Mouse (Mus musculus) stomach, embryonic 14.5 days (tissue): ENCODE measurements around the gene Wdr61. TPM values are rescaled to one million over a fixed set of nuclear protein-coding genes. Genes with fewer than 3 reads are reported as not detected.

Experiments used
- ATAC-seq: fragments of 200-750 bp; cut with Nextera tagmentation; 2 replicates; pipeline ENCODE4 v1.8.0; 2017; ENCODE audit warnings: low read depth, moderate TSS enrichment; ENCODE audit not compliant: insufficient number of reproducible peaks, insufficient read depth, low FRiP score
- H3K27ac ChIP-seq: fragments of 300-500 bp; sonication (generic); 2 replicates; pipeline ENCODE4 v1.5.1; 2014; ENCODE audit warnings: mild to moderate bottlenecking, low read length, moderate library complexity, mixed read lengths
- H3K27me3 ChIP-seq: fragments of 300-500 bp; sonication (generic); 2 replicates; pipeline ENCODE4 v1.6.1; 2014; ENCODE audit warnings: low read length, control low read depth, mixed read lengths; ENCODE audit not compliant: control insufficient read depth, insufficient read depth
- H3K36me3 ChIP-seq: fragments of 300-500 bp; sonication (generic); 2 replicates; pipeline ENCODE4 v1.6.1; 2014; ENCODE audit warnings: mild to moderate bottlenecking, control low read depth, low read length, moderate library complexity, mixed read lengths; ENCODE audit not compliant: control insufficient read depth, insufficient read depth
- H3K4me1 ChIP-seq: fragments of 300-500 bp; sonication (generic); 2 replicates; pipeline ENCODE4 v1.6.1; 2014; ENCODE audit warnings: low read length, control low read depth, mixed read lengths; ENCODE audit not compliant: control insufficient read depth, insufficient read depth
- H3K4me2 ChIP-seq: fragments of 300-500 bp; sonication (generic); replicated peaks from 2 replicates; pipeline ENCODE4 v1.6.1; 2014; ENCODE audit warnings: low read depth, low read length, control low read depth
- H3K4me3 ChIP-seq: fragments of 300-500 bp; sonication (generic); 2 replicates; pipeline ENCODE4 v1.5.1; 2014; ENCODE audit warnings: low read depth, low read length, control low read depth
- H3K9ac ChIP-seq: fragments of 300-500 bp; sonication (generic); replicated peaks from 2 replicates; pipeline ENCODE4 v1.6.1; 2014; ENCODE audit warnings: low read depth, mild to moderate bottlenecking, control low read depth, low read length, moderate library complexity, mixed read lengths
- H3K9me3 ChIP-seq: fragments of 300-500 bp; sonication (generic); 2 replicates; pipeline ENCODE4 v1.6.1; 2016; ENCODE audit warnings: low read depth, low read length, control low read depth; ENCODE audit not compliant: control insufficient read depth
- WGBS: fragments of 180-500 bp; shearing (Covaris S2); extraction: QIAGEN DNeasy Blood & Tissue Kit; methylation state at CpG from one replicate; pipeline ENCODE4 v1.1.7; 2014; 5-methylcytosine and 5-hydroxymethylcytosine counted together
- polyA plus RNA-seq: library from polyadenylated mRNA; unstranded; fragments of >200 nt; fragmentation: Nextera tagmentation; extraction: Ambion mirVana; gene quantifications from 2 replicates; pipeline ENCODE4 v1.2.1, GENCODE M21; 2014

Wdr61 gene
- polyA plus RNA-seq, 1 experiment from 2014 or later = 169 TPM

DNA sequence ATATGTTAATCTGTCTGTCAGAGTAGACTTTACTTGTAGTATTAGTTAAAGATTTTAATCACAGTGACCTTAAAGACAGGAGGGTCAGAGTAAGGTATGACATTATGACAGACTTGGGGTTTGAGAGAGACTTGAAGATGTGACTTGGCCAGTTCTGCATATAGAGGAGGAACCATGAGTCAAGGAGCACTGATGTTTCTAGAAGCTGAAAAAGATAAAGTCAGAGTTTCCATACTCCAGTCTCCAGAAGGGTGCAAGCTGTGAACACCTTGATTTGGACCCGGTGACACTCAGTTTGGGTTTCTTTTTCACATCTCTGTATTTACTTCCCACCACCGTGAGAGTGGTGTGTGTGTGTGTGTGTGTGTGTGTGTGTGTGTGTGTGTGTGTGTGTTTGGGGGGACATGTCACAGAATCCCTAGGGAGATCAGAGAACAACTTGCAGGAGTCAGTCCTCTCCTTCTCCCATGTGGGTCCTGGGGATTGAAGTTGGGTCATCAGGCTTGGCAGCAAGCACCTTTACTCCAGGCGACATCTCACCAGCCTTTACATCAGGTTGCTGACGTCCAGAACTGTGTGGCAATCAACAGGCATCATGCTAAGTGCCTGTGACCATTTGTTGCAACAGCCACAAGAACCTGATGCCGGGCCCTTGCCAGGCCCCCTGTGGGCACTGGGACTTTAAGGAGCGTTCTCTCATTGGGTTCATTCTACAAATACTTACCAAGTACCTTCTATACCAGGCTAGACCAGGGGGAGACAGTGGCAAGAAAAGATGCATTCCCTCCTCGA, 50.3 kb downstream of the Wdr61 start:
- H3K9me3 ChIP-seq = no peaks in the 10 kb centered on the region
- no peak overlapping the region for H3K9ac ChIP-seq
- H3K27me3 ChIP-seq = no peaks in the 10 kb centered on the region
- no peak for ATAC-seq
- H3K27ac ChIP-seq = no peak overlapping the region
- H3K36me3 ChIP-seq = no peaks in the 10 kb centered on the region
- 70% methylated on average over 7 of the region's 7 CpGs for WGBS
- H3K4me2 ChIP-seq = no peak overlapping the region
- H3K4me1 ChIP-seq = no peaks in the 10 kb centered on the region
- H3K4me3 ChIP-seq = no peak overlapping the region

DNA sequence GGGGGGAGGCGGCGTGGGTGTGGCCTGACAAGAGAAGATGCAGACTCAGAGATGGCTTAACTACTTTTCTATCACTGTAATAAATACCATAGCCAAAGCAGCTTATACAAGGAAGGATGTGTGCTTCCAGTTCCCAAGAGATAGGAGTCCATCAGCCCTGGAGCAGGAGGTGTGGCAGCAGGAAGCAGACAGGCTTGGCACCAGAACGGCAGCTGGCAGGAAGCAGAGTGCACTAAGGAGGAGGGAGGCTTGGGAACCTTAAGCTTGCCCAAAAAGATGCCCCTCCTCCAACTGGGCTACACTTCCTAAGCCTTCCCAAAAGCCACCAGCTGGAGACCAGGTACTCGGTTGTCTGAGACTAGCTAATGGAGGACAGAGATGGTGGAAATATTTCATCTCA, 51.5 kb downstream of the Wdr61 start:
- 52% methylated on average over 2 of the region's 4 CpGs for WGBS

DNA sequence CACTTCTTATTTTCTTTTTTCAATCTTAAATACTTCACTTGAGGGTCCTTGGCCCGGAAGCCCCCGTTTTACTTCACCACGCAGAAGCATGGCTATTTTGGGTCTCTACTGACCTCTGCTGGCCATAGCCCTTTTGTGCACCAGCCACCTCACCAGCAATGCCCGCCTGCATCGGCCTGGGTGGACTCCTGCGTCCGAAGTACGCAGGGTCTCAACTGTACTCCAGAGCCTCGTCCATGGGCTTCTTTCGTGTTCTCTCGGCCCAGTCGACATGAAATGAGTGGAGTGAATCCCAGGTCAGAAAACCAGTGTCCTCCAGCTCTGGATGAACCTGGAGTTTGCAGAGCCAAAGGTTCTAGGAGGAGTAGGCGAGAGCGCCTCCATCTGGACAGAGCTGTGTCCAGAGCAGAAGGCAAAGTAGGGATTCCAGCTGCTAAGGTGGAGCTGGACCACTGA, 57.8 kb downstream of the Wdr61 start:
- 2% methylated on average over 14 of the region's 14 CpGs for whole genome bisulfite sequencing
- H3K36me3 ChIP-seq = no peaks in the 10 kb centered on the region
- H3K4me1 ChIP-seq = no peaks in the 10 kb centered on the region
- H3K4me2 ChIP-seq = peak overlapping the region; percentile 51
- H3K27me3 ChIP-seq = no peaks in the 10 kb centered on the region
- no peak overlapping the region for H3K27ac ChIP-seq
- H3K4me3 ChIP-seq = peak overlapping the region; percentile 26; the same call in 1 of the 2 replicates
- H3K9me3 ChIP-seq = no peaks in the 10 kb centered on the region
- ATAC-seq = peak; percentile 71
- H3K9ac ChIP-seq = 0 out of 2 replicates have a peak overlapping the region, but pooled peaks have one; percentile 18

More for the DNA sequence above, 51.5 kb downstream of the Wdr61 start:
- Histone ChIP-seq H3K4me2 (no peak overlapping the region), H3K27ac (no peak overlapping the region), H3K9me3 (no peaks in the 10 kb centered on the region), H3K36me3 (no peaks in the 10 kb centered on the region), H3K27me3 (no peaks in the 10 kb centered on the region), H3K4me1 (no peaks in the 10 kb centered on the region), H3K9ac (no peak overlapping the region), H3K4me3 (no peak overlapping the region)
- no peak for ATAC-seq

DNA sequence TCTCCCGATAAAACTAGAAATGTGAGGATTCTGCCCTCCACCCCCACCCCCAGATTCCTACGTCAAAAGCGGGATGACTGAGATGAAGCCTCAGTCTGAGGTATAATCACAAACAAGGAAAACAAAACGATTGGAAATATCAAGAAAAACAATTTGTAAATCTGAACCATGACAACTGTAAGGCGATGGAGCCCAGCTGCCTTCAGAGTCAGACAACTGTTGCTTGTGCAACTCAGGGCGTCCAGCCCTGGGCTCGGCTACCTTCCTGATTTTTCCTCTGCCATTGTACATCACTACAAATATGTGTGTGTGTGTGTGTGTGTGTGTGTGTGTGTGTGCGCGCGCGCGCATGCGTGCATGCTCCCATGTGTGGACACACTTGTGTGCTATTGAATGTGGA, 60.4 kb downstream of the Wdr61 start:
- Histone ChIP-seq H3K4me2 (no peak overlapping the region), H3K27ac (no peak overlapping the region), H3K27me3 (no peaks in the 10 kb centered on the region), H3K36me3 (no peaks in the 10 kb centered on the region), H3K4me1 (no peaks in the 10 kb centered on the region), H3K9ac (no peak overlapping the region), H3K4me3 (no peak overlapping the region), H3K9me3 (no peaks in the 10 kb centered on the region)
- ATAC-seq = no peak
- WGBS = 84% methylated on average over 13 of the region's 13 CpGs

DNA sequence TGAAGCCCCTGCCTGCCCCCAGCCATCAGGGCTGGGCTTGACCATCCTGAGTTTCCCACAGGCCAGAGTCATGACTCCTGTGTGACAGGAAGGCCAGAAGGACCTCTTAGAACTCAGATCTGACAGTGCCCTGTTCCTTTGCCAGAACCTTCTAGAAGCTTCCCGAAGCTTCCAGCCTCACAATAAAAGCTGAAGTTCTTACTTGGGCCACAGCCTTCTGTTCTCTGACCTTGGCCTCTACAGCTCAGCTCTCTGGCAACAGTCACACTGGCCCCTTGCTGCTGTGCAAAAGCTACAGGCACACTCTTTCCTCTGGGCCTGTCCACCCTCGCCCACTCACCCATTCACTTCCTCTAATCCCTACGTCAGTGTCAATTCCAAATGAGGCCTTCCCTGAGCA, 62.4 kb downstream of the Wdr61 start:
- WGBS = 82% methylated on average over 3 of the region's 3 CpGs
- no peak overlapping the region for H3K9ac ChIP-seq
- ATAC-seq = no peak
- no peaks in the 10 kb centered on the region for H3K27me3 ChIP-seq
- no peak overlapping the region for H3K27ac ChIP-seq
- no peaks in the 10 kb centered on the region for H3K4me1 ChIP-seq
- no peaks in the 10 kb centered on the region for H3K36me3 ChIP-seq
- no peaks in the 10 kb centered on the region for H3K9me3 ChIP-seq
- H3K4me2 ChIP-seq = no peak overlapping the region
- no peak overlapping the region for H3K4me3 ChIP-seq

DNA sequence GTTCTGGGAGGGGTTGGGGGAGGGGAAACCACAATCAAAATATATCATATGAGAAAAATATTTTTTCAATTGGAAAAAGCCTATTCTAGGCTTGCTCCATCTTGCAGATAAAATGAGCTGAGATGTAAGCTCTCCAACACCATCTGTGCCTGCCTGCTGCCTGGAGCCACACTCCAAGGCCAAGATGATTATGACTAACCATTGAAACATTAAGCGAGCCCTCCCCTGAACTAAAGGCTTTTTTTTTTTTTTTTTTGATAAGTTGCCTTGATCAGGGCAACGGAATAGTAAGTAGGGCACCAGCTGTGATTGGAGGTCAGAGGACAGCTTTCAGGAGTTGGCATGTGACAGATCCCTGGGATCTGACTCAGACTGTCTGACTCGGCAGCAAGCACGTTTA, 65.9 kb downstream of the Wdr61 start:
- no peak for ATAC-seq
- no peaks in the 10 kb centered on the region for H3K9me3 ChIP-seq
- no peaks in the 10 kb centered on the region for H3K27me3 ChIP-seq
- 78% methylated on average over 4 of the region's 4 CpGs for WGBS
- H3K9ac ChIP-seq = no peak overlapping the region
- H3K4me2 ChIP-seq = no peak overlapping the region
- H3K4me1 ChIP-seq = no peaks in the 10 kb centered on the region
- no peak overlapping the region for H3K27ac ChIP-seq
- H3K36me3 ChIP-seq = no peaks in the 10 kb centered on the region
- H3K4me3 ChIP-seq = no peak overlapping the region

DNA sequence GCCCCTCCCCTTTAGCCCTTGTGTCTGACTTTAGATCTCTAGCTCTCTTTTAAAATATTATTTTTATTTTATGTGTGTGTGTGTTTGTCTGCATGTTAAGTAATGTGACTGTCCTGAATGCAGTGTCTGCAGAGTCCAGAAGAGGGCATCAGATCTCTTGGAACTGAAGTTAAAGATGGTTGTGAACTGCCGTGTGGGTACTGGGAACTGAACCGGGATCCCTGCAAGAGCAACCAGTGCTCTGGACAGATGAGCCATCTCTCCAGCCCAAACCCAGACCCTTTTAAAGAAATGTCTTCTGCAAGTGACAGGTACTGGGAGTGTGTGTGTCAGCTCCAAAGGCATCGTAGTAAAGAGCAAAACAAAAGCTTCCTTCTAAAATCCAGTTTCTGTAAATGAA, 68.2 kb downstream of the Wdr61 start:
- Histone ChIP-seq H3K4me3 (no peak overlapping the region), H3K9me3 (no peaks in the 10 kb centered on the region), H3K27ac (no peak overlapping the region), H3K36me3 (no peaks in the 10 kb centered on the region), H3K27me3 (no peaks in the 10 kb centered on the region), H3K4me2 (no peak overlapping the region), H3K4me1 (peaks cover 6% of the 10 kb centered on the region), H3K9ac (no peak overlapping the region)
- WGBS = 92% methylated on average over 3 of the region's 3 CpGs
- no peak for ATAC-seq
